Mouse (Mus musculus): Measurements from ENCODE around the gene Cstf3.

DNA sequence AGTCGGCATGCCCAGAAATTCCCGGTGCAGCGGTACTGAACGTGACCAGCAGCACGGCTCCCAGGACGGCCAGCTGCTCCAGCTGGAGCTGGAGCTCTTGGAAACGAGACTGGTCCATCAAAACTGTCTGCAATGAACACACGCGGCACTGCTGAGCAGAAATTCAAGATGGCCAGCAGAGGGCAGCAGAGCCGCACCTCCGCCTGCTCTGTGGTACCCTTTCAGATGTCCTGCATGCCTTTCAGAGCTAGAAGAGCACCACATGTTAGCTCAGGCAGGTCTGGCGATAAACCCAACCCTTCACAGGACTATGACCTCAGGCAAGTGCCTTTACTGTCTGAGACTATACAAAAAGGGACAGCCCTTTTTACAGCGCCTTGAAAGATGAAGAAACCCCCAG lies 95.1 kb downstream of the Cstf3 start:
- TF ChIP-seq POLR2A (IDR thresholded peaks at IDR 0.05; ENCODE audit: insufficient read length, low read depth) (no peak), E2F4 (IDR thresholded peaks at IDR 0.05; ENCODE audit: insufficient read depth) (no peak), MAX (IDR thresholded peaks at IDR 0.05; ENCODE audit: low read depth) (no peak), CEBPB (IDR thresholded peaks at IDR 0.05; ENCODE audit: insufficient read depth, poor library complexity, severe bottlenecking) (no peak), MYOD1 (IDR thresholded peaks at IDR 0.05; ENCODE audit: control insufficient read depth in 1 of 3, insufficient read length in 2 of 3, low read depth in 2 of 3) (peak in 1 of 3 experiments; percentile 8), POLR2AphosphoS2 (IDR thresholded peaks at IDR 0.05; ENCODE audit: insufficient read length, low read depth) (no peak)
